Mouse (Mus musculus) limb, embryonic 13.5 days (tissue): ENCODE results near the gene Sidt2. TPM values are rescaled to one million over a fixed set of nuclear protein-coding genes. Genes with fewer than 3 reads are reported as not detected.

ENCODE experiments used
- ATAC-seq: fragments of 200-750 bp; cut with Nextera tagmentation; 2 replicates; pipeline ENCODE4 v1.8.0; 2017; ENCODE audit warnings: low read depth, moderate number of reproducible peaks, moderate TSS enrichment; ENCODE audit not compliant: low FRiP score
- H3K27ac ChIP-seq: fragments of 300-500 bp; sonication (generic); 2 replicates; pipeline ENCODE4 v1.5.1; 2015; ENCODE audit warnings: inconsistent platforms, mild to moderate bottlenecking, moderate library complexity
- H3K27me3 ChIP-seq: fragments of 300-500 bp; sonication (generic); 2 replicates; pipeline ENCODE4 v1.6.1; 2015; ENCODE audit warnings: mild to moderate bottlenecking, inconsistent platforms
- H3K36me3 ChIP-seq: fragments of 300-500 bp; sonication (generic); 2 replicates; pipeline ENCODE4 v1.6.1; 2015; ENCODE audit warnings: inconsistent platforms, mild to moderate bottlenecking, moderate library complexity
- H3K4me1 ChIP-seq: fragments of 300-500 bp; sonication (generic); 2 replicates; pipeline ENCODE4 v1.6.1; 2015; ENCODE audit warnings: inconsistent platforms
- H3K4me2 ChIP-seq: fragments of 300-500 bp; sonication (generic); replicated peaks from 2 replicates; pipeline ENCODE4 v1.6.1; 2015; ENCODE audit warnings: inconsistent platforms, mild to moderate bottlenecking, moderate library complexity
- H3K4me3 ChIP-seq: fragments of 300-500 bp; sonication (generic); 2 replicates; pipeline ENCODE4 v1.5.1; 2015; ENCODE audit warnings: moderate library complexity, mild to moderate bottlenecking, inconsistent platforms
- H3K9ac ChIP-seq: fragments of 300-500 bp; sonication (generic); 2 replicates; pipeline ENCODE4 v1.6.1; 2015; ENCODE audit warnings: mild to moderate bottlenecking, inconsistent platforms
- H3K9me3 ChIP-seq: fragments of 300-500 bp; sonication (generic); 2 replicates; pipeline ENCODE4 v1.6.1; 2016; ENCODE audit warnings: inconsistent platforms
- WGBS: fragments of 180-500 bp; shearing (Covaris S2); methylation state at CpG from one replicate; pipeline ENCODE4 v1.1.7; 2015; 5-methylcytosine and 5-hydroxymethylcytosine counted together
- polyA plus RNA-seq: library from polyadenylated mRNA; unstranded; fragments of >200 nt; fragmentation: Nextera tagmentation; extraction: Ambion mirVana; gene quantifications from 2 replicates; pipeline ENCODE4 v1.2.1, GENCODE M21; 2015

Gene Sidt2
- polyA plus RNA-seq, 1 experiment from 2014 or later: 40.0 TPM

DNA sequence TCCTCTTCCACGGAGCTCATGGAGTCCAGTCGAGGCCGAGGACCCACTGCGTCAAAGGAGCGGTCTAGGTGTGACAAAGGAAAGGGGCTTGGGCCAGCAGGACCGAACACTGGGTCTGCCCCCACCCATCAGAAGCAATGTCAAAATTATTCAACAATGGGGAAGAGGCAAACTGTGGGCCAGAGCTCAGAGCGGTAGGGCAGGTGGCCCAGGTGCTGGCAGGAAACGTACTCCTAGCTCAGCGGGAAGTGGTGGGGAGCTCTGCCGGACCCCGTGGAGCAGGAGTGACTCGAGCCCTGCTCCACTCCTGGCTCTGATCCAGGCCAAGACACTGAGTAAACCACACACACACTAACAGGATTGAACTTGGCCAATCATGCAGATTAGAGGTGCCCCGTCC lies 9.3 kb downstream of the Sidt2 start:
- H3K36me3 ChIP-seq: peaks cover 100% of the 10 kb centered on the region
- no peak overlapping the region for H3K4me3 ChIP-seq
- no peak overlapping the region for H3K9ac ChIP-seq
- no peak overlapping the region for H3K27ac ChIP-seq
- no peak overlapping the region for H3K4me2 ChIP-seq
- H3K9me3 ChIP-seq: no peaks in the 10 kb centered on the region
- whole genome bisulfite sequencing: 86% methylated on average over 13 of the region's 13 CpGs
- no peaks in the 10 kb centered on the region for H3K4me1 ChIP-seq
- H3K27me3 ChIP-seq: no peaks in the 10 kb centered on the region
- ATAC-seq: no peak

DNA sequence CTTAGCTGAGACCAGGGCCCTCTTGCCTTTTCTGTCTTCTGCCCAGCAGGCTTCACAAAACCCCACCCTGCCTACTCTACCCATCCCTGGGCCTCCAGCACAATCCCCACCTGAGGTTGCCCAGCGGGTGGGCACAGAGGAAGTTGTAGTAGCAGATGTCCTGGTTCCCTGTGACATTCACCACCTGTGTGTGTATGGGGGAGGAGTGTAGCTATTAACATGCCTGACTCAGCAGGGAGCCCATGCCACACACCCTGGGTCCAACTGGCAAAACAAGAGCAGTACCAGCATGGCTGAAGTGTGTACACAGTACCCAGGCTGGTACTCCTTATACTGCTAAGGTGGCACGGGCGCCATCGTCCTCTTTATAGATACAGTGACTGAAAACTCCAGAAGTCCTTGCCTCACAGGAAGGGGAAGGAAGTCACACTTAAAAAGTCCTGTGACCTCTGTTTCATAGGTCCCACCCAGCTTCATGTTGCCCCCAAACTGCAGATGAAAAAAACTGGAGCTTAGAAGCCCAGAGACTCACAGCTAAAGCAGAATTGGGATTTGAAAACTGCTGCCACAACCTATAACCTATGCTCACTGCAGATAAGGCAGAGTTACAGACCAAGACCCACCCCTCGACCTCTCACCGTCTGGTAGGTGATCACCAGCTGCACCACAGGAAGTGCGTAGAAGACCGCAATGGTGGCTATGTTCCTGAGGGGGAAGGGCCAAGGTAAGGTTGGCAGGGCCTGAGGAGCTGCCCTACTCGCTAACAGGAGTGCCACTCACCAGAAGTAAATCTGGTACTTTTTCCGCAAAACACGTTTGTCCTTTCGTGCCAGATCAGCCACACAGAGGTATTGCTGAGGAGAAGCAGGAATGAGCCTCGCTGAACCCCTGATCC lies 10.3 kb downstream of the Sidt2 start:
- Histone ChIP-seq H3K36me3 (peaks cover 94% of the 10 kb centered on the region), H3K9ac (no peak overlapping the region), H3K4me2 (no peak overlapping the region), H3K4me3 (no peak overlapping the region), H3K27ac (no peak overlapping the region), H3K4me1 (no peaks in the 10 kb centered on the region), H3K27me3 (no peaks in the 10 kb centered on the region), H3K9me3 (no peaks in the 10 kb centered on the region)
- WGBS: 86% methylated on average over 13 of the region's 13 CpGs
- no peak for ATAC-seq

DNA sequence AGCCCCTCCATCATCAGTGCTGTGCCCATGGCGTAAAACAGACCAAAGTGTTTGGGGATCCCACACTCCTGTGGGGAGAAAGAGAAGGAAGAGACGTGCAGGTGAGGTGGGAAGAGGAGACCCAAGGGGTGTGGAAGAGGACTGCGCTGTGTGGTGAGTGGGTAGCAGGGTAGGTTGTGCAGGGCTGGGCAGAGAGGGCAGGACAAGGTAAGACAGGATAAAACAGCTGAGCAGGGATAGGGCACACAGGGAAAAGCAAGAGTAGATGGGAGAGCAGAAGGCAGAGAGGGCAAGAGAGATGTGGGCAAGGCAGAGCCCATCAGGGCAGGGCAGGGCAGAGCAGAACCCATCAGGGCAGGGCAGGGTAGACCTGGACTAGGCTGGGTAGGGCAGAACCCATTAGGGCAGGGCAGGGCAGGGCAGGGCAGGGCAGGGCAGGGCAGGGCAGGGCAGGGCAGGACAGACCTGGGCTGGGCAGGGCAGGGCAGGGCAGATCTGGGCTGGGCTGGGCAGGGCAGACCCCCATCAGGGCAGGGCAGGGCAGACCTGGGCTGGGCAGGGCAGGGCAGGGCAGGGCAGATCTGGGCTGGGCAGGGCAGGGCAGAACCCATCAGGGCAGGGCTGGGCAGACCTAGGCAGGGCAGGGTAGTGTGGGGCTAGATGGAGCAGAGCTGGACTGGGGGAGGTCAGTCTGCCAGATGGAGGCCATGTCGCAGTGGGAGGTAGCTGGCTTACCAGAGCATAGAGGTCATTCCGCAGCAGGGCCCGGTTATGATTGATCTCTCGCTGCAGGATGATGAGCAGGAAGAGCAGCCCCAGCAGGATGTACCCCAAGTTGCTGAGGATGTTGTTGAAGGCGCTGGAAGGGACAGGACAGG lies 11.2 kb downstream of the Sidt2 start:
- WGBS: 92% methylated on average over 8 of the region's 8 CpGs
- Histone ChIP-seq H3K36me3 (peaks cover 94% of the 10 kb centered on the region), H3K4me3 (no peak overlapping the region), H3K9me3 (no peaks in the 10 kb centered on the region), H3K9ac (no peak overlapping the region), H3K27ac (no peak overlapping the region), H3K4me1 (no peaks in the 10 kb centered on the region), H3K27me3 (no peaks in the 10 kb centered on the region), H3K4me2 (no peak overlapping the region)
- ATAC-seq: no peak

DNA sequence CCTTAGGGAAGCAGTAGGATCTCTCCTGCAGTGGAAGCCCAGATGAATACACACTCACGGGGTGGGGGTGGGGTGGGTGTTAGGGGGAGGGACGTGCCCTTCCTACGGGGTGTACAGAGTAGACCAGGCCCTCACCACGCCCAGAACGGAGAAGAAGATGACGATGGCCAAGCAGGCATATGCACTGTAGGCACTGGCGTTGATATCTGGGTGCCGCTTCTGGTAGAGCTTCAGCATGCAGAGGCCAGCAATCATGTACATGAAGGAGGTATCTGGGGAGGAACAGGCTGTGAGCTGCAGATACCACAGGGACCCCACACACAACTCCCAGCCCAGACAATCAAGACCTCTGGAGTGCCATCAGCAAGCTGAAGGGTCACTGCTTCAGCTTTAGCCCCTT lies 12.1 kb downstream of the Sidt2 start:
- no peaks in the 10 kb centered on the region for H3K9me3 ChIP-seq
- WGBS: 91% methylated on average over 8 of the region's 8 CpGs
- no peak overlapping the region for H3K27ac ChIP-seq
- H3K4me2 ChIP-seq: no peak overlapping the region
- no peaks in the 10 kb centered on the region for H3K4me1 ChIP-seq
- H3K27me3 ChIP-seq: no peaks in the 10 kb centered on the region
- no peak for ATAC-seq
- H3K9ac ChIP-seq: no peak overlapping the region
- H3K36me3 ChIP-seq: peaks cover 94% of the 10 kb centered on the region
- H3K4me3 ChIP-seq: no peak overlapping the region

DNA sequence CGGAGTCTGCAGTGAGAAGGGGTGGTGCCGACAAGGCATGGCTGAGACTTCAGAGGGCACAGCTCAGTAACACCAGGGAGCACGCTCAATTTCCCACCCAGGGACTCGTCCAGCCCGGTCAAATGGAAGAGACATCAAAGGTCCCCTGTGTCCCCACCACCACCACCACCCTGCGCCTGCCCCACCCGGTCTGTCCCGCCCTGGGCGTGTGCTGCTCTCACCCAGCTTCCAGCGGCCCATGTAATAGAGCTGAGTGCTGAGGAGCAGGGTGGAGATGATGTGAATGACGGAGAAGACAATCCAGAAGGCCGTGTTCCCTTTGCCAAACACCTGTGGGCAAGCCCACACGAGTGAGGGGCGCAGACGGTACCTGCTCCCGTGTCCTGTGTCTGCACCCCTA lies 12.6 kb downstream of the Sidt2 start:
- Histone ChIP-seq H3K27ac (no peak overlapping the region), H3K4me1 (no peaks in the 10 kb centered on the region), H3K27me3 (no peaks in the 10 kb centered on the region), H3K36me3 (peaks cover 91% of the 10 kb centered on the region), H3K4me3 (no peak overlapping the region), H3K4me2 (no peak overlapping the region), H3K9me3 (no peaks in the 10 kb centered on the region), H3K9ac (no peak overlapping the region)
- no peak for ATAC-seq
- 93% methylated on average over 16 of the region's 16 CpGs for WGBS

DNA sequence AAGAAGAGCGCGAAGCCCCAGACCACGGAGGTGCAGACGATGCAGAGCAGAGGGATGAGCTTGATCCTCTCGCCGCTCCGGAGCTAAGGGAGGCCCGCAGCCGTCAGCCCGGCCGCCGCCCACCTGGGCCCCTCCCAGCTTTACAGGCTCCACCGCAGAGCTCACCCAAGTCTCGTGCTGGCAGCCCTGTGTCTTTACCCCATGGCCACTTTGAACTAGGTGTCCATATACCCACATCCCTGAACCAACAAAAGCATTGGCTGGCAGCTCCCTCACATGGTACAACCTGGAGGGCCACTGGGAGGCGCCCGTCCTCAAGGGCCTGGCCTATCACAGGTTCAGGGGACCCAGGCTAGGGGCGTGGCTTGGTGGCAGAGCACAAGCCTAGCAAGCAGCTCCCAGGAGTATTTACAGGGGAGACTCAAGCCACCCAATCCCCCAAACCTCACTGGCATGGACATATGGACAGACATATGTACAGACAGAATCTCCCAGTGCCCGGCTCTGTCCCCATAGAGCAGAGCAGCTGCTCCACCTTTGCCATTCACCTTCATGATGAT lies 13.6 kb downstream of the Sidt2 start:
- Histone ChIP-seq H3K9me3 (no peaks in the 10 kb centered on the region), H3K9ac (no peak overlapping the region), H3K27me3 (no peaks in the 10 kb centered on the region), H3K36me3 (peaks cover 81% of the 10 kb centered on the region), H3K4me3 (no peak overlapping the region), H3K27ac (no peak overlapping the region), H3K4me1 (peaks cover 5% of the 10 kb centered on the region), H3K4me2 (no peak overlapping the region)
- ATAC-seq: no peak
- WGBS: 61% methylated on average over 18 of the region's 18 CpGs

DNA sequence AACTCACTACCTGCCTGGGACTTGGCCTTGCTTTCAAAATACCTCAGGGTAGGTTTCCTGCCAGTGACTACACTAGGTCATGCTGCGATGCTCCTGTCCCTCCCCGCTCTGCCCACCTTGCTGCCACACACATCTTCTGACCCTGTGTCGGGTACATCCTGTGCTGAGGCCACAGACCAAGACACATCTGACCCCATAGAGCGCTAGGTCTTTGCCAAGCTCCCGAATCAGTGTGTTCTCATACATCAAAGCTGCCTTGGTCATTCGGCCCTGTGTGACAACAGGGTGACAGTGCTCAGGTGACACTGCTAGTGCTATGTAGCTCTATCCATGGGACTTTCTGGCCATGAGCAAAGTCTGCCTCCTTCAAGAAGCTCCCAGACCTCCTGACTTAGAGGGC lies 15.3 kb downstream of the Sidt2 start:
- no peak for ATAC-seq

DNA sequence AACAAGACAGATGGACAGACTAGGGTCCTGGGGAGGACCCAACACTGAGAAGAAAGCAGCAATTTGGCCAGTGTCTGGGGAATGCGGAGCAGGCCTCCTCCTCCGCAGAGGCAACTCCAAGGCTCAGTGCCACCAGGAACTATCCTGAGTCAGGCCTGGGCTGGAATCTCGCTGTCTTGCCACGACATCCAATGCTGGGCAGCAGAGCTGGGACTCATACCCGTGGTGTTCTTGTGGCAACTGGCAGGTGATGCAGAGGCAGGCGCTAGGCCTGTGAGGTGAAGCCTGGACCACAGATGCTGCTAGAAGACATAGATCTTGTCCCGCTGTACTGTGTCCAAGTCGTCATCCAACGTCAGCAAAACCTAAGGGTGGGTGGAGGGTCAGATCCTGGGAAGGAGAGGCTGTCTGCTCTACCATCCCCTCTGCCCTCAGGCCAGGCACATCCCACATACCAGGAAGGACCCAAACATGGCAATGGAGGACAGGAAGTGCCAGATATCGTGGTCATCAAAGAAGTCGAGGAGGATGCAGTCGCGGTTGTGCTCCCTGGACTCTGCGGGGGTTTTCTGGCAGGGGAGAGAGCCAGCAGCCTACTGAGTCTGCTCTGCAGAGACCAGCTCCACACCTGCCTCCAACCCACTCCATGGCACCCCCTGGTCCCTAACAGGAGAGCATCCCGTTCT lies 16.0 kb downstream of the Sidt2 start:
- ATAC-seq: no peak
- Histone ChIP-seq H3K9ac (no peak overlapping the region; the same call in 1 of the 2 replicates), H3K9me3 (no peaks in the 10 kb centered on the region), H3K4me3 (no peak overlapping the region), H3K27me3 (0 out of 2 replicates have a peak, but pooled peaks cover 2% of the 10 kb centered on the region), H3K4me2 (no peak overlapping the region), H3K4me1 (peaks cover 18% of the 10 kb centered on the region), H3K36me3 (peaks cover 58% of the 10 kb centered on the region), H3K27ac (no peak overlapping the region)
- 88% methylated on average over 15 of the region's 15 CpGs for WGBS

More for the DNA sequence above, 15.3 kb downstream of the Sidt2 start:
- Histone ChIP-seq H3K4me3 (no peak overlapping the region), H3K36me3 (peaks cover 65% of the 10 kb centered on the region), H3K27ac (no peak overlapping the region), H3K4me2 (no peak overlapping the region), H3K9ac (no peak overlapping the region), H3K4me1 (peaks cover 18% of the 10 kb centered on the region), H3K27me3 (no peaks in the 10 kb centered on the region), H3K9me3 (no peaks in the 10 kb centered on the region)
- 96% methylated on average over 6 of the region's 6 CpGs for WGBS

DNA sequence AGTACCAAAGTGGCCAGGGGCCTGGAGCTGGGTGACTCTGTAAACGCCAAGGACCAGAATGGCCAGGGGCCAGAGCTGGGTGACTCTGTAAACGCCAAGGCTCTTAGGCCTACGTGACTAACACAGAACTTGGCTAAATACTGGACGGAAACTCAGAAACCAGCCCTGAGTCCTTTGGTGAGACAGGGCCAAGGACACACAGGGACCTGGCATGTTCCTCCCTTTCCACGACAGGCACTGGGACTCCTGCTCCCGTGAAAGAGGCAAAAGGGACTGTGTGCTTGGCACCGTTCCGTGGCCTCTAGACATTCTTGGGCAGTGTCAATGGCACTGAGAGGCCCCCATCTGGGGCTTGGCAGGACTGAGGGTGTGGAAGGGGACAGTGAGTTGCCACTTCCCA lies 17.0 kb downstream of the Sidt2 start:
- peaks cover 48% of the 10 kb centered on the region for H3K36me3 ChIP-seq
- H3K4me2 ChIP-seq: no peak overlapping the region
- H3K4me3 ChIP-seq: no peak overlapping the region
- 0 out of 2 replicates have a peak, but pooled peaks cover 2% of the 10 kb centered on the region for H3K27me3 ChIP-seq
- ATAC-seq: no peak
- H3K9ac ChIP-seq: no peak overlapping the region; the same call in 1 of the 2 replicates
- no peak overlapping the region for H3K27ac ChIP-seq
- 94% methylated on average over 8 of the region's 8 CpGs for WGBS
- H3K4me1 ChIP-seq: peaks cover 19% of the 10 kb centered on the region
- no peaks in the 10 kb centered on the region for H3K9me3 ChIP-seq

DNA sequence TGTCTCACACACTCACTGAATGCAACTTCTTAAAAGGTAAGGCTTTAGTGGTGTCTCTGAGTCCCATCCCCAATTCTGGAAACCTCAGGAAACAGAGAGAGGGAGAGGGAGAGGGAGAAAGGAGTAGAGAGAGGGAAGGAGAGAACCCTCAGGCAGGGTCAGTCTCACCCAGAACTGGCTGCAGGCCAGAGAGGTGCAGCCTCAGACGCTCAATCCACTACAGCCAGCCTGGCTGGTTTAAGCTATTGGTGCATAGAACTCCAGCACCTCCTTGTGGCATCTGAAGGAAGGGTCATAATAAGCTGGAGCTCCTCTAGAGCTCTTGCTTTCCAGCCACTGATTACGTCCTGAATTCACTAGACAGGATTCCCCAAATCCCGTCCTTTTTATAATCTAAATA lies 18.2 kb downstream of the Sidt2 start:
- Histone ChIP-seq H3K36me3 (peaks cover 36% of the 10 kb centered on the region), H3K27me3 (0 out of 2 replicates have a peak, but pooled peaks cover 2% of the 10 kb centered on the region), H3K9ac (no peak overlapping the region), H3K4me1 (peaks cover 26% of the 10 kb centered on the region), H3K27ac (no peak overlapping the region), H3K4me3 (no peak overlapping the region), H3K9me3 (no peaks in the 10 kb centered on the region), H3K4me2 (no peak overlapping the region)
- ATAC-seq: peak; percentile 73; the same call in 1 of the 2 replicates
- 24% methylated on average over 3 of the region's 3 CpGs for WGBS

DNA sequence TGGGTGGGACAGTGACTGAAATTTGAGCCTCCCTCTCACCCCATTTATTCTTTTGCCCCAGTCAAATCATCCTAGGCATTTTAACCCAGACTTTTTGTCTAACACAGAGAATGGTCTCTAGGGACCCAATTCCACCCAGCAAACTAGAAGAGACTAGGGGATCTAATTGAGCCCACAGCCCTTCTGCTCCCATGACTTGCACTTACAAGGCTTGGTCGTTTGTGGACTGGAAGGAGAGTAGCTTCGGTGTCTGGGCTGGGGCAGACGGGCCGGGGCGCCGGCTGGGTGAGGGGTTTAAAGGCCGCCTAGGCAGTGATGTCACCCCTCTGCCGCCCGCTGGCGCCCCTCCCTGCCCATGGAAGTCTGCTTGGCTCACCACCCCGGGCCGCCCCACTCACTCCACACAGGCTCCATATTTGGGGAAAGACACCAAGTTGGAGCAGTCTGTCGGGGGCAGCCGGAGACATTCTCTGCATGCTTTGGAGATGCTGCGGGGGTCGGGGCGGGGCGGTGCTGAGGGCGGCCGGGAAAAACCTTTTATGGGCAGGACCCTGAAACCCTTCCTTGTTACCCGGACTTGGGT lies 19.3 kb downstream of the Sidt2 start, which contains the start of gene Tagln:
Gene Tagln, minus strand, starts transcription at position 431 of the 583 bp plus-strand sequence.
- 2% methylated on average over 21 of the region's 21 CpGs for WGBS
- Histone ChIP-seq H3K9me3 (no peaks in the 10 kb centered on the region), H3K4me1 (peaks cover 26% of the 10 kb centered on the region), H3K9ac (peak within 1 kb of the TSS; percentile 63), H3K36me3 (peaks cover 34% of the 10 kb centered on the region), H3K4me3 (peak within 1 kb of the TSS; percentile 33), H3K27me3 (0 out of 2 replicates have a peak, but pooled peaks cover 2% of the 10 kb centered on the region), H3K27ac (no peak within 1 kb of the TSS; the same call in 1 of the 2 replicates), H3K4me2 (peak within 1 kb of the TSS; percentile 65)
- peak; percentile 49; the same call in 1 of the 2 replicates for ATAC-seq
